Mouse (Mus musculus) mouse trophoblast stem cell (cell line): ENCODE measurements around the gene Olfr1148.

Source experiments
- in situ Hi-C, 2 experiments: fragments of 300-500 bp; cut with MseI, MboI; formaldehyde crosslinking; loops; 2 replicates in 1 of 2; 3 replicates in 1 of 2; pipeline ENCODE4 v1.15.1; 2025

Olfr1148 gene

DNA sequence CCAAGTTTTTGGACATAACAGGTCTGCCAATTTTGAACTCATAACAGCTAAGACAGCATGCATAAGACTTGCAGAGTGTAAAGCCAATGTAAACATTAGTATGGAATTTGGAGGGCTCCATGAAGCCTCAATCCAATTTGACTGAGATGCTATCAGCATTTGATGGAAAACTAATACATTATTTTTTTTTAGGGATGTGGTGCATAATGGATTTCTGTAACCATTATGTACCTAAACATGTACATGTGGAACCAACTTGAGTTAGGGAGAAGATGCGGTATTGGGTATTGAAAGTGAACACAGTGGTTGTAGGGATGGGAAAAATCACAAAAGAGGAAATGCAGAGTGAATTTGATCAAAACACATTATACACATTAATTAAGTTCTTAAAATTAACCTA is at the start of gene Olfr1148:
Gene Olfr1148, plus strand, starts transcription at position 301 of the 400 bp plus-strand sequence.
- in situ Hi-C loops = no loop called here

DNA sequence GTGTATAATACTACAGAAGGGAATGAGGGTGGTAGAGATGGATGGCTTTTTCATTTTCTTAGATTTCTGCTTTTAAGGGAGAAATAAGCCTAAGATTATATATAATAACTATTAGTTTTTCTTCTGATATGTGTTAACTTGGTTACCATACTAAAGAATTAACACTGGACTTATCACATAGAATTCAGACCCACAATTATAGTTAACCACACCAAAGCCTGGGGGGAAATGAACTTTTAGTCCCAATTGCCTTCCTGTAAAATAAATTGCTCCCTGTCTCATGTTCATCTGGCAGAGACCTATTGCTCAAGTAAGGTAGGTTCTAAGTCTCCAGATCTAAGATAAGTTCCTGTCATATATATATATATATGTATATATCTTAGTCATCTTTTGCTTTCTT is 30.0 kb upstream of the Olfr1148 start, which contains the start of gene Olfr1143:
Gene Olfr1143, plus strand, starts transcription at position 301 of the 400 bp plus-strand sequence.
- in situ Hi-C loops = no loop called here

DNA sequence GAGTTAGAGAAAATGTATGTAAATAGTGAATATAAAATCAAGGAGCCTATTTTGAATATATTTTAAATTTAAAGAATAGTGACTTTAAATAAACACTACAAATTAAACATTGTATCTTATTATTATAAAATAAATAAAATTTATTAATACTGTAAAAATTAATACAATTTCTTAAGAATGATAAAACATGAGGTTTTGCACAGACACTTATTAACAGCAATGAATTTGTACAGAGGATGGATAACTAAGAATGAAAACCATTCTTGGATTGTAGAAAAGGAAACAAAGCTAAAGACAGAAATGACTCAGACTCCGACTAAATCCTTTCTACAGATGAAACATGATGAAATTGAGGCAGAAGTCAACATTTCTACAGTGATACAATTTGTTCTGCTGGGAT is 20.8 kb upstream of the Olfr1148 start, which contains the start of gene Olfr1145:
Gene Olfr1145, plus strand, starts transcription at position 301 of the 400 bp plus-strand sequence.
- in situ Hi-C loops = no loop called here

DNA sequence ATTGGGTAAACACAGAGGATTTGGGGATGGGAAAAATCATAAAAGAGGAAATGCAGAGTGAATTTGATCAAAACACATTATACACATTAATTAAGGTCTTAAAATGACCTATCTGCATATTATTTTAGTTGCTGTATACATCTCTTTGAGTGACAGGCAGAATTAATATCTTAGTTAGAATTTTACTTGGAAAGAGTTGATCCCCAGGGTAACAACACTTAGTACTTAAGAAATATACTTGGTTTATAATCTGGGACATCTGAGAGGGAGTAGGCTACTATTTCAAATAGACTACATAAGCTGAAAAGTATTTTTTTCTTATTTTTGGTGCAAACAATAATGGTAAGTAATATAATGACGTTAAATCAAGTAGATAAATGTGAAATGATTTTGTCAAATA is 13.4 kb downstream of the Olfr1148 start, which contains the start of gene Olfr1150-ps1:
Gene Olfr1150-ps1, plus strand, starts transcription at position 301 of the 400 bp plus-strand sequence.
- in situ Hi-C loops = no loop called here

DNA sequence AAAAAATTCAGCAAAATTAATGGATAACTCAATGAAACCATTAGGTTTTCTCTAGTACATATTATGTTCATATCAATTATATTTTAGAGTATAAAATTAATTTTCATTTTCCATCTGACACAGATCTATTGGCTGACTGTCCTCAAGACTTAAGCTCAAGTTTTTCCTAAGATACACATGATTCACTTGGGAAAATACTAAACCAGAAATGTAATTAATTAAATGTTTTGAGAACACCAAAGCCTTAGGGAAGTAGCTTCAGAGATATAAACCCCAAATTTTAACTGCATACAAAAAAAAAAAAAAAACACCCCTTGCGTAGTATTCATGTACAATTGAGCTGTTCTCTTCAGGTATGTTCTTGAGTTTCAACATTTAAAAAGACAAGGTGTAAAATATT is 25.2 kb downstream of the Olfr1148 start, which contains the start of gene Olfr1151:
Gene Olfr1151, plus strand, starts transcription at position 301 of the 400 bp plus-strand sequence.
- in situ Hi-C loops = no loop called here

DNA sequence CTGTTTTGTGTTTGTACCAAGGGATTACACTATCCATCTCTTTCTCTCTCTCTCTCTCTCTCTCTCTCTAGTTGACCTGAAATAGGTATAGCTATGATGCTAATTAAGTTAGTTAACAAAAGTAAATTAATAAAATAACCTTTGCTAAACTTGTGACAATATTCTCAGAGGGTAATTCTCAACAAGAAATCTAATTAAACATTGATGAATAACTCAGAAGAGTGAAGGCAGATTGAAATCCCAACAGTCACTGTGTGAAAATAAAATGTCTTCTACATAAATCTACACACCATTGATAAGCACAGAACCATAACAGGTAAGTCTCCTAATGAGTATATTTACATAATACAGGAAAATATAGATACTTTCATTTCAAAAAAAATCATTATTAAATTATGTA is 35.9 kb downstream of the Olfr1148 start, which contains the start of gene Olfr1152:
Gene Olfr1152, plus strand, starts transcription at position 301 of the 400 bp plus-strand sequence.
- in situ Hi-C loops = no loop called here
